Mouse (Mus musculus) heart, adult 2 months (tissue): ENCODE data around the gene Baz2b.

Experiments used
- CTCF ChIP-seq: fragments of 200-600 bp; IDR thresholded peaks from 2 replicates; pipeline ENCODE4 v1.8.1; 2022; ENCODE audit warnings: antibody characterized with exemption, mild to moderate bottlenecking, moderate library complexity
- POLR2A ChIP-seq: fragments of 200-500 bp; IDR thresholded peaks from 2 replicates; pipeline ENCODE4 v1.6.1; 2011; ENCODE audit warnings: mild to moderate bottlenecking, low read depth, low read length, control low read depth; ENCODE audit not compliant: insufficient read depth

DNA sequence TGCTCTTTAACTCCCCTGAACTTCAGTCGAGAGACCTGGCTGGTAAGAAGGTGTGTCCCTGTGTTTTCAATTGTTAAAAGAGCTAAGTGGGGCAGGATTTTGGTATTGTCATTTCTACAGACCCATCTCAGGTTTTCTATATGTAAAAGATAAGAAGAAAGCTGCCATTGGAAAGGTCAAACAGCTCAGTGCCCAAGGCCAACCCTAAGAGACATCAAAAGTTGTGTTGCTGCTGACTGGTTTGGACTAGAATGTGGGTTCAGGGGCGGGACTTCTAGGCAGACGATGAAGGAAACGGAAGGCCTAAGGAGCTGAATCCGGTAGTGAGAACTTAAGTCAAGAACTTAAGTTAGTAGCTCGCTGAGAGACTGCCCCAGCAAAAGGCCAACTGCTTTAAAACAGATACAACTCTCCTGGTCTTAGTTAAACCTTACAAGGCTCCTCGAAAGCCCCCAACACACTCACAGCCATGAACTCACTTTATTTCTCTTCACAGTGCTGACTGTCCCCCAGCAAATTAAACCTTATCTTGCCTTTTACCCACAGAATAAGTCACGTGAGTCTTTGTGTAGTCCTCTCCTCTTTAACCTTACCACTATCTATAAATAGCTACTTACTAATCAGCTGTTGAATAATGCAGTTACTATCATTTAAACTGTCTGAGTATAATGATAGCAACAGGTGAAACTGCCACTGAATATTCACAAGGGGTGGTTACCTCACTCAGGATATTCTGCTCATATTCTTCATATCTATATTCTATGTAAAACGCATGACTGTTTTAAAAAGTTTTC is 158.8 kb downstream of the Baz2b start:
- TF ChIP-seq CTCF (no peak), POLR2A (no peak)
